Mouse (Mus musculus): ENCODE data around the gene Nr5a2.

Nr5a2 gene

DNA sequence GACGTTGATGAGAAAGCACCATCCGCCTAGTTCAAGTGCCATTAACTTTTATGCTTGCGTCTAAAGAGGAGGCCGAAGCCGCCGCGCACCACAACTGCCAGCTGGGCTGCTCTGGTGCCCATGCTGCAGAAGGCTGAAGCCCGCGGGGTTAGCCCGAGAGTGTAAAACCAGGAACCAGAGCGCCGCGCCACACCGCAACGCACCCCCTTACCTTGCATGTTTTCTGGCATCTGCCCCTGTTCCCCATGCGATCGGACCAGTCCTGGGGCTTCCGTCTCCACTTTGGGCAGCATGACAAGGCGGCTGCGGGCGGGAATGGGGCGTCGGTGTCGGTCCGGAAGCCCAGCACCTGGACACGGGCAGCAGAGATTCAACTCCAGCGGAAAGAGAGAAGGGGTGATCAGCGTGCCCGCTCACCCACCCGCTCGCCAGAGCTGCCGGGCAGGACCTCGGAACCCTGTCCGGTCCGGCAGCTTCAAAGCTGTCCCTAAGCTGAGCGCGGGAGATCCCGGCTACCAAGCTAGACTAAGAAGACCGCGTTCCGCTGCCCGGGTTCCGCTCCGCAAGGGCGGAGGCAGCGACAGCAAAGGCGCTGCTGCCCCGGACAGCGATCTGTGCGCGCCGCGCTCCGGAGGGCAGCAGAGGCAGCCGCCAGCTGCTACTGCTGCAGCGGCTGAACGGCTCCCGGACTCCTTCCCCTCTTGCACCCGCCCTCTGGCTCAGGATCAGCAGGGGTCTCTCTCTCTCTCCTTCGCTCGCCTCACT lies 11.6 kb downstream of the Nr5a2 start:
- DNase-seq (ENCODE audit: low read depth, low spot score): peak; percentile 23

DNA sequence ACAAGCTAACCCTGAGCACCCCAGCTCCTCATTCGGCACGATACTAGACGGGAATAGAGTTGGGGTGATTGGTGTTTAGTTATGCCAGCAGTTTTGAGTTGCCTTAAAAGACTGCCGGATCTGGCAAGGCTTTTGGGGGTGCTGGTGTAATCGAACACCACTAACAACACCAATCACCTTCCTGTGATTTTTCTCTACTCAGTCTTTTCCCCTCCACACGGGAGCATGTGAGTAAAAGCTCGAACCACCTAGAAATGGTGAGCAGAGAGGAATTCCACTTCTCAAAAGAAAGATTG lies 12.2 kb downstream of the Nr5a2 start:
- DNase-seq (ENCODE audit: low read depth, low spot score): no peak

DNA sequence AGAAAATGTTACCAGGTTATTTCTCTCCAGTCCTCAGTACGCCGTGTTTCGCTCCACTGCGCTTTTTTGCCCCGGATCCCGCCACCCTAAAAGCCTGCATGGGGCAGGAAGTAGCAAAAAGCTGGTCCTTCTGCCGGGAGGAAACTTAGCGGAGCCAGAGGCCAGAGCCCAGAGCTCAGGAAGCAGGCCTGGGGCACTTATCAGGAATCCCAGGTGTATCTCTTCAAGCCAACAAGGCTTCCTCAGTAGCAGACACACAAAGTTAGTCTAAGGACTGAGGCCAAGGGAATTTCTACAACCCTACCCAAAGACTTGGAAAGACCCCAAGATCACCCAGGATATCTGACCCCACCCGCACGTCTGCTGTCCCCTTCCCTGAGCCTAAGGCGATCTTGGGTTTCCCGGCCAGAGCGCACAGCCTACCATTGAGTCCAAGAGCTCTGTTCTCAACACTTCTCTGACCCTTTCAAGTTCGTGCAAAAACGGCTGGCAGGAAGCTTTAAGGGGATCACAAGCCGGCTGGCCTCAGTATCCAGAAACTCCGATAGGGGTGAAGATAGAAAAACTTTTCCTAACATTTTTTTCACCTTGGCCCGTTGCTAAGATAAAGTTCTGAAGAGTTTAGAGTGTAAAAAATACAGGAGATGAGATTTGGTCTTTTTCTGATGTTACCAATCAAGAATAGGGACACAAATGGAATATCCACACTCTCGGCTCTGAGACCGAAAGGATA lies 12.7 kb downstream of the Nr5a2 start:
- no peak for DNase-seq (ENCODE audit: low read depth, low spot score)

DNA sequence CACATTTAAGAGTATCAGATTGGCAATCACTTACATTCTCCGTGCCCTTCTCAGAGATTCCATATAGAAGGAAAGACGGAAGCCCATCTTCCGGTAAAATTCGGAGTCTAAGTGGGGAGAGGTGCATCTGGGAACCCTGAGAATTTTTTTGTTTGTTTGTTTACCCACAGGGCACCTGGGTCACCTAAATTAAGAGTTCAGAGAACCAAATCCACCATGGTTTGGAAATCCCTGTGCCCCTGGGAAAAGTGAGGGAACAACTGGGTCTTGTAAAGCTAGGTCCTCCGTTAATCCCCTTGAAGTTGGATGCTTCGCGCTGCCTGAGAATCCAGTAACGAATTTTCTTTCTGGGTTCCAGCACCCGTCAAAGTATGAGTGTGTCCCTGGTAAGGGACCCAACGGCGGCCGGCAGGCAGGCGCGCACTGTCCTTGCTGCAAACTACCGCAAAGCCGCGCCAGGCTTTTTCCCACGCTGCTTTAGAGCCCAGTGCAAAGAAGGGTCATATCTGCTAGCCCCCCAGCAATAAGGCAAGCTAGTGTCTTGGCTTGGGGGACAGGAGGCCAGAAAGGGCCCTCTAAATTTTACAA lies 13.3 kb downstream of the Nr5a2 start:
- DNase-seq (ENCODE audit: low read depth, low spot score): no peak

DNA sequence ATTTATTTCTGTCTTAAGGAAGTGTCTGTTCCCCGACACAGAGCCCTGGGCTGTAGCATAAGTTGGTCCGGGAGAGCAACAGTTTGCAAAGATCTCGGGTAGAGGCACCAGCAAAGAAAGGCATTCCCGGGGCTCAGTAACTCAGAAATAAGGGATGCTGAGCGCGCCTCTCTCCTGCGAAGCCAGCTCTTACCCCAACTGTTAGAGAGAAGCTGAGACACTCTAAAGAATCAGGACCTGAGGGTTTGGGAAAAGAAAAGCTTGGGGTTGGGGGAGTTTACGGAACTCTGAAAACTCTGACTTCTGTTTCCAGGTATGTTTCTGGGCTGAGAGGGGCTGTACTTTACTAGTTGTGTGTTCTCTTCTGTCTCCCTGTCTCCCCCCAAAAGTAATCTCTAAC lies 13.8 kb downstream of the Nr5a2 start:
- DNase-seq (ENCODE audit: low read depth, low spot score): no peak

DNA sequence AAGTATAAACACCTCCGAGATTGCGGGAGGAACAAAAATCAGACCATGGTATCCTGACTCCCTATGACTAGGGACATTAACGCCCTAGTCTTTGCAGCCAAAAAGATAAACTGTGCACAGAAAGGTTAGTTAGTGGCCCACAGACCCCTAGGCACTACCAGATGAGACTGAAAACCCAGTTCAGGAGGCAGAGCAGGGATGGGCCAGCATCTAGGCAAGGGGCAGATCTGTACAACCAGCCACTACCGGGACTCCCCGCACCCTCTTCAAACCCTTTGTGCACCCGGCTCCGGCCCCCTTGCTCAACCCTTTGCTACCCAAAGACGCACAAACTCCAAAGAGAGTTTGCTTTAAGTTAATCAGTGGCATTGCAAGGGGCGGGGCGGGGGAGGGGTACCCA lies 14.4 kb downstream of the Nr5a2 start:
- no peak for DNase-seq (ENCODE audit: low read depth, low spot score)

DNA sequence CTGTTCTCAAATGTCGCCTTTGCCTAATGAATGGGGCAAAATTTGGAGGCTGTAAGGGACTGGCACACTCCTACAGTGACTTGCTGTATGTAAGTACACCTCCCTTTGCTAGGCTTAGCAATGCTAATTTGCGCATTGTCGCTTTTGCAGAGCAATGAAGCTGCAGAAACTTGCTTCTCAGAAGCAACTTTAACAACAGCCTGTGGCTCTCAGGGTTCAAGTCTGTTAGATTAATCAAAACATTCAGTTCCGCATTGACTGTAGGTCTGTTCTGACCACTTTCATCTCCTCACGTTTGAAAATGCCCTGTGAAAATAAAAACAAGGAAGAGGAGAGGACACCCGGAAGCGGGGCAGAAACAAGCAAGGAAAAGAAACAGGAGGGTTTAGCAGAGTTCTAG lies 14.8 kb downstream of the Nr5a2 start:
- no peak for DNase-seq (ENCODE audit: low read depth, low spot score)

DNA sequence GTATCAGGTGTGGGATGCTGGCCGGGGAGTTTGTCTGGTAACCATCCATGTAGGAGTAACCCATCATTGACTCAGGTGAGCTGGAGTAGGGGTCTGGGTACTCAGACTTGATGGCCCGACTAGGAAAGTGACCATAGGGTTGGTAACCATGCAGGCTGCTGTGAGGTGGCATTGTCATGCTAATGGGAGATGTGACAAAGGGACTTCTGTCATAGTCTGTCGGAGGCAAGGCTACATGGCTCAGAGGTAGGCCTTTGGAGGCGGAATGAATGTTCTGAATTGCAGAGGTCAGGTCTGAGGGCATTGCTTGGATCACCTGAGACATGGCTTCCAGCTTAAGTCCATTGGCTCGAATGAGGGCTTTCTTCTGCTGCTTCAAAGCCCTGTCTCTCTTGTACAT lies 19.6 kb downstream of the Nr5a2 start:
- DNase-seq (ENCODE audit: low read depth, low spot score): no peak

DNA sequence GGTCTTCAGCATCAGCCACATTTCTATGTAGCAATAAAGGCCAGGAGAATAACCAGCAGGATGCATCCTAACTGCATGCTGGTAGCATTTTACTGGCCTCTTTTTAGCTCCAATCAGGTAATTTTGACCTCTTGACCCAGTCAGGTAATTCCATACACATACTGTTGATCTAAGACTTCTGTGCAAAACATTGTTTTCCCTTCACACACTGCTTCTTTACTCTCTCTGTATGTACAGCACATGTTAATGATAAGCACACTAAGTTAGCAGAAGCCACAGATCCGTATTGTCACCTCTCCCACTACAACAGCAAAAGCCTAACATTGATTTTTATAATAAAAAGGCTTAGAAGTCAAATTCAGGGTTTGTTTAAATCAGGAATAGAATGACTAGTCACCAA lies 21.0 kb downstream of the Nr5a2 start:
- no peak for DNase-seq (ENCODE audit: low read depth, low spot score)

DNA sequence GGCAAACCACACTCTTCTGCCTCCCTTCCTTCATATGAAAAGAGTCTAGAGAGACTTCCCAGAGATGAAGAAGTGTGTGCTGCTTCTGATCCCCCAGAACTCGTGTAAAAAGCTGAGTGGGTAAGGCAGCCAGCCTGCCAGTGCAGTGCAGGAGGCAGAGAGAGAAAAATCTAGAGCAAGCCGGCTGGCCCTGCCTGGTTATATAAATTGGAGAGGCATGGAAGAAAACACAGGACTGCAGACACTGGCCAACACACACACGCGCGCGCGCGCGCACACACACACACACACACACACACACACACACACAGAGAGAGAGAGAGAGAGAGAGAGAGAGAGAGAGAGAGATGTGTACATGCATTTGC lies 24.3 kb downstream of the Nr5a2 start:
- DNase-seq (ENCODE audit: low read depth, low spot score): peak; percentile 23

DNA sequence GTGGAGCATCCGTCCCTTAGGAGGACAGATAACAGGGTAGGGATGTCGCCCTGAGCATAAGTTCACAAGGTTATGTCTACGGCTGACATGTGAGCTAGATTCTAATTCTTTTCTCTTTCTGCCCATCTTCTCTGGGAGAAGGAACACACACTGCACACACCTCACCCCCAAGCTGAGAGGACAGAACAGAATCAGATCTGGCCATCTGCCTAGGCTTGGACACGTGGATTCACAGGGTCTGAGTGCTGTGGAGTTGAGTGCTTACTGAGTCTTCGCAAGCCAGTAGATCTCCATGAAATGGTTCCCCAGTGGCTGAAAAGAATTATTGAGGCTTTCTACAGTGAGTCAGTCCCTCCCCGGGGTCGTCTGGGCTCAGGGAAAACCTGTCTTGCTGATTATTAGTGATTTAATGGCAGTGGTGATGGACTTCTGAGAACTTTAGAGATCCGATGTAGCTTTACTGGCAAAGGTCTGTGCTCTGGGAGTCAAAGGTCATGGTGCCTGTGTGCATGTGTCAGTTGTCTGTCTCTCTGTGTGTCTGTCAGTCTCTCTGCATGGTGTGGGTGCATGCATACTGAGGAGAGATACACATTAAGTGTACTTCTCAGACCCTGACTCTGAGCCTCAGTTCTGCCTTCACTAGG lies 24.8 kb downstream of the Nr5a2 start:
- no peak for DNase-seq (ENCODE audit: low read depth, low spot score)

DNA sequence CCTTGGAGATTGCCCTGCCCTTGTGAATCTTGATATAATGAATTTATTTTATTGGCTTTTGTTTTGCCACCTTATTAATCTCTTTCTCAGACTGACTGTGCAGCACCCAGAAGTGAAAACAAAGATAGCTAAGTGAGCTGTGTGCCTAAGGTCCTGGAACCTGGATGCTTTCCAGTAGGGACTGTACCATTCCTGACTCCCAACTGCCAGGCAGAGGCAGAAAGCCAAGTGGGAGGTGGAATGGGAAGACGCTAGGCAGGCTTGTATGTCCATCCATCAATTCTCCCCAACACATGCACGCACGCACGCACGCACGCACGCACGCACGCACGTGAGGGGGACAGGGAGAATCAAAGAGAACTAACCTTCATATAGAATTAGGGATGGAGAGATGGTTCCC lies 26.2 kb downstream of the Nr5a2 start:
- no peak for DNase-seq (ENCODE audit: low read depth, low spot score)

DNA sequence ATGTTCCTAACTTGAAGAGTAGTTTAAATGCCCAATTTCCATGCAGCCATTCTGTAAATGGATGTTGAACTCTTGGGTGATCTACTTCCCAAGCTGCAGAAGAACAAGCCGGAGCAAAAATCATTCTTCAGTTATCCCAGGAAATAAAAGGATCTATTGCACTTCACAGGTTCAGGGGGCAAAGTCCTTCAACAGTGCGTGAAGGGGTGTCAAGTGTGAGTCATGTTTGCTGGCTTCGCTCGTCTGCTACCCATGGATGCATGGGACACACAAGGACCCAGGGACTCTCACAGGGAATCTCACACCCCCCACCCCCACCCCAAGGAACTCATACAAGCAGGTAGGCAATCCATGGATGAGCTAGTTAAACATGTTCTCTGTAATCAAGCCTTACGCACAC lies 29.2 kb downstream of the Nr5a2 start:
- no peak for DNase-seq (ENCODE audit: low read depth, low spot score)

DNA sequence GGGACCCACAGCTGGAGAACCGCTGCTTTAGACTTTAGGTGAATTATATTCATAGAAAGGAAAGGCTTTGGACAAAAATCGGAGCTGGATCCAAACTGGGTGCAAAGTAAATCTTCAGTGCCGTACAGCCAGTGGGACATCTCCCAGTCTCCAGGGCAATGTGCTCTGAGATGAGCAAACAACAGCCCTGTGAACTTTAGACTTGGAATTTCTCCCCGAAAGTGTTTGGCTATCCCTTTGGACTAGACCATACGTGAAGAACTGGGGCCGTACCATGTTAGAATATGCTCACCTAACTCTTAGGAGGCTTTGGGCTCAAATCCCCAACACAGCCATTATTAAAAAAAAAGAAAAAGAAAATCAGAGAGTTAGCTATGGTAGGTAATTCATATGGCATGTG lies 30.5 kb downstream of the Nr5a2 start:
- DNase-seq (ENCODE audit: low read depth, low spot score): no peak

DNA sequence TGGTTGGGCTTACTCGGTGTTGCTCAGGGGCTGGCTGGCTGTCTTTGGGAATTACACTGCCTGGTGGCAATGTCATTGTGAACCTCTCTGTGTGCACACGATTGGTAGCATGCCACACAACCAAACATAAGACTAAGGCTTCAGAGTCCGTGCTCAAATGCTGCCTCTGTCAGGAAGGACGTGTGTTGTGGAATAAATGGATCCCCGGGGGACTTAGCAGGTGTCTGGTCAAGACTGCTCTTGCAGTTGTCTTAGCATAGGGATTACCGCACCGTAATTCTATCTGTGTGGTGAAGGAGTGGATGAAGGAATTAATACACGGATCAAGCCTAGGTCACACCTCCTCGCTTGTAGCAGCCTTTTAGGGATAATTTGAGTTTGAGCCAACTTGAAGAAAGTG lies 32.8 kb downstream of the Nr5a2 start:
- no peak for DNase-seq (ENCODE audit: low read depth, low spot score)

DNA sequence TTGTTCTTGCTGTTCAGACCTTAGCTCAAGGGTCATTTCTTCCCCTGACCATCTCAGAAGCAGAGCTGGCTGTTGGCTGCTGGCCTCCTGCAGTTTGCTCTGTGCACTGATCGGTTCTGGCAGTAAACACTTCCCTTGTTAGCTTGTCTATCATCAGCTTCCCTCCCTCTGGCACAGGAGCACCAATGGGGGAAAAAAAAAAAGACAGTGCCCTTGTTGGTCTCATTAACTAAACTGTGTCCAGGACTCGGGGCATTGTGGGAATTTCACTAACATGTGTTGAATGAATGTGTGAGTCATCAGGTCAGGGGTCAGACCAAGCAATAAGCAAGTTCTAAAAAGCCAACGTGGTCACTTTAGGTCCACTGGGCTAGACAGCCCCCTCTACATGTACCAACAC lies 34.2 kb downstream of the Nr5a2 start:
- no peak for DNase-seq (ENCODE audit: low read depth, low spot score)

DNA sequence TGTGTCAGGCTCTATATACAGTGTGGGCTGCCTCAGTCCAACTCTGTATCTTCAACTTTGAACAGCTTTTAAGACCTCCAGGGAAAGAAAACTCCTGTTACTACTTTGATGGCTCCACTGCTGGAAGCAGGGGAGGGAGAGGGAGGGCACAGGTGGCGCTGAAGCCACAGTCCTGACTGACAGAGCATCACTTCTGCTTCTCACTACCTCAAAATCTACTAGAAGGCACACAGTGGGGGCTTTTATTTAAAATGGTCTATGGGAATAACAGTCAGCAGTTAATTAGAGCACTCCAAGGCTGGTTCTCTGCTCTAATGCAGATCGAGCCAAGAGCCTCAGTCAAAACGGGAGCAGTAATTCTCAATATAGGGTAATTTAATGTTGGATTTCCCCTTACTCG lies 40.2 kb downstream of the Nr5a2 start:
- DNase-seq (ENCODE audit: low read depth, low spot score): no peak

DNA sequence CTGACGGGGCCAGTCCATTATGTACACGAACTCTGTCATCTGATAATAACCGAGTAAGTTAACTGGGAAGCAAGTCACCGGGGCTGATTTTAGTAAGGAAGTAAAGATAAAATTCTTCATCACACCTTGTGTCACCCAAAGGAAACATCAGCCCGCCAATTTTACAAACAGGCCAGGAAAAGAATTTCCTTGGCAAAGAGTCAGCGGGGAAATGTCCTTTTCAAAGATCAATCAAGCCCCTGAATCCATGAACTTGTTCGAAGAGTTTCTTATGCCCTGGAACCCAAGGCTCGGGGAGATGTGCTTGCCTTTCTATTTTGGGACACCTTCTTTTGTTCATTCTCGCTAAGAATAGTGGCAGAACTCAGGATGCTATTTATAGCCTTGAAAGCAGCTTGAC lies 41.5 kb downstream of the Nr5a2 start:
- DNase-seq (ENCODE audit: low read depth, low spot score): no peak

DNA sequence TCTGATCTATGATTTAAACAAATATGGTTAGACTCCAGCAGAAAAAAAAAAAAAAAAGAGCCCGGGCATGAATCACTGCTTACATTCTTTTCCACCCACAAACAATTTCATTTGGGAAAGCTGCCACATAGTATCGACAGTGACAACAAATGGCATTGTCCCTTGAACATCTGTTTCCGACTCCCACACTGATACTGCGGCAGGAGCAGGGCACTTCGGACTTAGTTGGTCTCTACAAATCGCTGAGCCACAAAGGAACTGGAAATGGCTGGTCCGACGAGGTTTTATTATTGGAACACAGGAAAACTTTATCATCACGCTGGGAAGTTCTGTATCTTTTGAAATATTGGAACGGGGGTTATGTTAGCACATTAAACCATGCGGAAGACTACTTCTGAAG lies 44.8 kb downstream of the Nr5a2 start:
- peak; percentile 63 for DNase-seq (ENCODE audit: low read depth, low spot score)

DNA sequence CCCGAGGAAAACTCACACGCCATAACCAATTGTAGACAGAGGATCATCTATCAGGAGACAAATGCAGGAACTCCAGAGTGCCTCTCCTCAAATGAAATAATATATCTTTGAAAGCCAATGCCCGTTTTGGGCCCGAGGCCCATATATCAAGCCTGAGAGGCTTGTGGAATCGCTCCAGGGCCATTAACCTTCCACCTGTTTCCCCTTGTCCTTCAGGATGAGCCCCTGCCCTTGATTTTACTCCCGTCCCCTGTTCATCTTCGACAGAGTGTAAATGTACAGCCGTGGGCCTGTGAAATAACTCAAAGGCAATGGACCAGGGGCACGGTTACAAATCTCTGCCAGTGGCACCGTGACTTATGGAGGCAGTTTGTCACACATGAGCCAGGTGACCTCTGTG lies 48.3 kb downstream of the Nr5a2 start:
- DNase-seq (ENCODE audit: low read depth, low spot score): no peak

DNA sequence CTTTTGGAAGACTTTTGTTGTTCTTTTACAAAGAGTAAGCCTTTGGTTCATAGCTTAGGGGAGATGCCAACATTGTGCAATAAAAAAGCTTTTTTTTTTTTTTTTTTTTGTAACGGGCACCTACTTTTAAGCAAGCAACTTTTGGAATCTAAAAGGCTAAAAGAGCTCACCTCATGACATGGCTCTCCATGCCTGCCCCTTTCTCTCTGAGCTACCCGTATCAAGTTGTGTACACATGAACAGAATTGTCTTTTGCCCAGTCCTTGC lies 48.7 kb downstream of the Nr5a2 start:
- no peak for DNase-seq (ENCODE audit: low read depth, low spot score)

DNA sequence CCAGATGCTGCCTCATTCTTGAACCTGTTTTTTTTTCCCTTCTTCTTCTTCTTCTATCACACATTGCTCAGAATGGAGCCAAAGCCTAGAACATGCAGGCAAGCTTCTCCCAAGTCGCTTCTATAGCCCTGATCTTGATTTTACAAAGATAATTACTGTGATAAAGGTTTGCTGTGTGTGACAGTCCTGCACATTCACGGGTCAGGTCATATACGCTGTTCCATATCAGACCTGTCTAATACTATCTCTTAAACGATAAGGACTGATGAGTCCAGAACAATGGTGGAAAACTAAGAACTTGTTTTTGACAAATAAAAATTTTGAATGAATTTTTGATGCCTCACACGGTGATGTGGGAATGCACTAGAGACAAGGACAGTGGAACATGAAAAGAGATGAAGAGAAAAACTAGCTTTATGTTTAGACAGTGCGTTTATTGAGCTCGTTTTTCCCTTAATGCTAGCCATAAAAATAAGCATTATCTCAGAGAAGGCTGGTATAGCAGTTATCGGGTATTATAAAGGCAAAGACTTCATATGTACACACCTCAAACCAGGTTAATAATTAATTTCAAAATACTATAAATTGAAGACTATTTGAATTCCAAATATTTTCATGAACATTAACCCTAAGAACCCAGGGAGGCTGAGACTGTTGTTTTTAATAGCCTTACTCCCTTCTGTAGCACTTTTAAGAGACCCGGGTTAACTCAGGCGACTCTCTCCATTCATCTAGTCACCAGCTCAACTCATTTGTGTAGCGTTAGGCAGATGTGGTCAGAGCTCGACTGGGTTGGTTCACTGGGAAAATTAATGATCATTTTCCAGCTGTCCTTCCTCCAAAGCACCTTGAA lies 49.3 kb downstream of the Nr5a2 start:
- DNase-seq (ENCODE audit: low read depth, low spot score): no peak

Data from brain, adult 2 months (tissue).